Mouse (Mus musculus) embryonic facial prominence, embryonic 12.5 days (tissue): Measurements from ENCODE around the gene 1700020D05Rik. TPM values are rescaled to one million over a fixed set of nuclear protein-coding genes. Genes with fewer than 3 reads are reported as not detected.

Experiments used
- ATAC-seq: fragments of 200-750 bp; cut with Nextera tagmentation; 2 replicates; pipeline ENCODE4 v1.8.0; 2017; ENCODE audit not compliant: insufficient number of reproducible peaks, insufficient read depth, low FRiP score, low TSS enrichment
- H3K27ac ChIP-seq: fragments of 300-500 bp; sonication (generic); 2 replicates; pipeline ENCODE4 v1.5.1; 2016; ENCODE audit warnings: mild to moderate bottlenecking
- H3K27me3 ChIP-seq: fragments of 300-500 bp; sonication (generic); 2 replicates; pipeline ENCODE4 v1.6.1; 2016; ENCODE audit warnings: mild to moderate bottlenecking, moderate library complexity
- H3K36me3 ChIP-seq: fragments of 300-500 bp; sonication (generic); 2 replicates; pipeline ENCODE4 v1.6.1; 2016; ENCODE audit warnings: mild to moderate bottlenecking
- H3K4me1 ChIP-seq: fragments of 300-500 bp; sonication (generic); 2 replicates; pipeline ENCODE4 v1.6.1; 2016
- H3K4me2 ChIP-seq: fragments of 300-500 bp; sonication (generic); replicated peaks from 2 replicates; pipeline ENCODE4 v1.6.1; 2016; ENCODE audit warnings: mild to moderate bottlenecking, moderate library complexity
- H3K4me3 ChIP-seq: fragments of 300-500 bp; sonication (generic); 2 replicates; pipeline ENCODE4 v1.5.1; 2016; ENCODE audit warnings: mild to moderate bottlenecking
- H3K9ac ChIP-seq: fragments of 300-500 bp; sonication (generic); 2 replicates; pipeline ENCODE4 v1.6.1; 2016; ENCODE audit warnings: mild to moderate bottlenecking, moderate library complexity
- H3K9me3 ChIP-seq: fragments of 300-500 bp; sonication (generic); 2 replicates; pipeline ENCODE4 v1.6.1; 2016; ENCODE audit warnings: mild to moderate bottlenecking, moderate library complexity
- WGBS: fragments of 180-500 bp; shearing (Covaris S2); methylation state at CpG from one replicate; pipeline ENCODE4 v1.1.7; 2016; 5-methylcytosine and 5-hydroxymethylcytosine counted together
- polyA plus RNA-seq: library from polyadenylated mRNA; unstranded; fragments of >200 nt; fragmentation: Nextera tagmentation; extraction: Ambion mirVana; gene quantifications from 2 replicates; pipeline ENCODE4 v1.2.1, GENCODE M21; 2016

The 1700020D05Rik gene
- 0.15 TPM in 1 of 2 replicates, not detected in the other for polyA plus RNA-seq

- no peaks in the 10 kb centered on the region for H3K9me3 ChIP-seq
- no peak within 1 kb of the TSS for H3K4me3 ChIP-seq
- H3K4me2 ChIP-seq, result no peak within 1 kb of the TSS
- no peaks in the 10 kb centered on the region for H3K27me3 ChIP-seq
- H3K27ac ChIP-seq, result no peak within 1 kb of the TSS
- H3K36me3 ChIP-seq, result no peaks in the 10 kb centered on the region
- 46% methylated on average over 17 of the region's 17 CpGs for WGBS
- no peaks in the 10 kb centered on the region for H3K4me1 ChIP-seq
- no peak within 1 kb of the TSS for H3K9ac ChIP-seq
- no peak for ATAC-seq
Observed at GRCm38 (mm10) chr19:5503687-5504086, at the start of gene 1700020D05Rik. Gene 1700020D05Rik, minus strand, starts transcription at chr19:5503787.

- H3K9ac ChIP-seq, result no peak overlapping the region
- WGBS, result 76% methylated on average over 4 of the region's 4 CpGs
- no peak overlapping the region for H3K27ac ChIP-seq
- ATAC-seq, result no peak
- H3K9me3 ChIP-seq, result no peaks in the 10 kb centered on the region
- H3K4me2 ChIP-seq, result no peak overlapping the region
- H3K36me3 ChIP-seq, result no peaks in the 10 kb centered on the region
- H3K4me1 ChIP-seq, result no peaks in the 10 kb centered on the region
- 0 out of 2 replicates have a peak, but pooled peaks cover 3% of the 10 kb centered on the region for H3K27me3 ChIP-seq
- no peak overlapping the region for H3K4me3 ChIP-seq
Observed at GRCm38 (mm10) chr19:5547471-5548056, 44.0 kb upstream of the 1700020D05Rik start.

- Histone ChIP-seq H3K4me1 (no peaks in the 10 kb centered on the region), H3K4me3 (no peak overlapping the region), H3K9me3 (no peaks in the 10 kb centered on the region), H3K9ac (no peak overlapping the region), H3K27me3 (0 out of 2 replicates have a peak, but pooled peaks cover 3% of the 10 kb centered on the region), H3K36me3 (no peaks in the 10 kb centered on the region), H3K4me2 (no peak overlapping the region), H3K27ac (no peak overlapping the region)
- no peak for ATAC-seq
- 56% methylated on average over 11 of the region's 11 CpGs for WGBS
Observed at GRCm38 (mm10) chr19:5544031-5544430, 40.4 kb upstream of the 1700020D05Rik start.

- Histone ChIP-seq H3K27ac (no peak overlapping the region), H3K4me2 (no peak overlapping the region), H3K36me3 (no peaks in the 10 kb centered on the region), H3K4me3 (no peak overlapping the region), H3K27me3 (0 out of 2 replicates have a peak, but pooled peaks cover 3% of the 10 kb centered on the region), H3K9ac (no peak overlapping the region), H3K4me1 (no peaks in the 10 kb centered on the region), H3K9me3 (no peaks in the 10 kb centered on the region)
- 89% methylated on average over 9 of the region's 9 CpGs for WGBS
- ATAC-seq, result no peak
Observed at GRCm38 (mm10) chr19:5543362-5543761, 39.8 kb upstream of the 1700020D05Rik start.

GRCm38 (mm10) chr19:5538786-5539185, 35.2 kb upstream of the 1700020D05Rik start:
- Histone ChIP-seq H3K36me3 (no peaks in the 10 kb centered on the region), H3K4me2 (no peak overlapping the region), H3K4me3 (no peak overlapping the region), H3K9ac (no peak overlapping the region), H3K27ac (no peak overlapping the region), H3K9me3 (no peaks in the 10 kb centered on the region), H3K4me1 (no peaks in the 10 kb centered on the region), H3K27me3 (0 out of 2 replicates have a peak, but pooled peaks cover 4% of the 10 kb centered on the region)
- 61% methylated on average over 8 of the region's 8 CpGs for WGBS
- ATAC-seq, result no peak

GRCm38 (mm10) chr19:5532520-5532919, 28.9 kb upstream of the 1700020D05Rik start:
- Histone ChIP-seq H3K4me3 (no peak overlapping the region), H3K27me3 (0 out of 2 replicates have a peak, but pooled peaks cover 13% of the 10 kb centered on the region), H3K9ac (no peak overlapping the region), H3K36me3 (no peaks in the 10 kb centered on the region), H3K9me3 (no peaks in the 10 kb centered on the region), H3K4me1 (peaks cover 8% of the 10 kb centered on the region), H3K4me2 (no peak overlapping the region), H3K27ac (no peak overlapping the region)
- WGBS, result 70% methylated on average over 8 of the region's 8 CpGs
- no peak for ATAC-seq

GRCm38 (mm10) chr19:5530138-5530524, 26.5 kb upstream of the 1700020D05Rik start:
- Histone ChIP-seq H3K27ac (no peak overlapping the region), H3K4me3 (no peak overlapping the region), H3K9me3 (no peaks in the 10 kb centered on the region), H3K4me2 (no peak overlapping the region), H3K4me1 (peaks cover 8% of the 10 kb centered on the region), H3K36me3 (no peaks in the 10 kb centered on the region), H3K9ac (no peak overlapping the region), H3K27me3 (0 out of 2 replicates have a peak, but pooled peaks cover 8% of the 10 kb centered on the region)
- no peak for ATAC-seq
- WGBS, result 57% methylated on average over 7 of the region's 7 CpGs

- WGBS, result 10% methylated on average over 20 of the region's 20 CpGs
- Histone ChIP-seq H3K4me1 (peaks cover 8% of the 10 kb centered on the region), H3K27me3 (0 out of 2 replicates have a peak, but pooled peaks cover 8% of the 10 kb centered on the region), H3K9me3 (no peaks in the 10 kb centered on the region), H3K4me2 (peak overlapping the region; percentile 43), H3K36me3 (no peaks in the 10 kb centered on the region), H3K4me3 (no peak overlapping the region), H3K9ac (no peak overlapping the region), H3K27ac (no peak overlapping the region)
- ATAC-seq, result peak; percentile 89
Observed at GRCm38 (mm10) chr19:5529325-5530137, 25.9 kb upstream of the 1700020D05Rik start.

GRCm38 (mm10) chr19:5525204-5525603, 21.6 kb upstream of the 1700020D05Rik start:
- Histone ChIP-seq H3K9ac (no peak overlapping the region), H3K36me3 (no peaks in the 10 kb centered on the region), H3K4me2 (no peak overlapping the region), H3K27ac (no peak overlapping the region), H3K4me3 (no peak overlapping the region), H3K4me1 (peaks cover 8% of the 10 kb centered on the region), H3K27me3 (no peaks in the 10 kb centered on the region), H3K9me3 (no peaks in the 10 kb centered on the region)
- ATAC-seq, result no peak
- 68% methylated on average over 5 of the region's 5 CpGs for WGBS

- Histone ChIP-seq H3K4me2 (no peak overlapping the region), H3K27me3 (no peaks in the 10 kb centered on the region), H3K27ac (no peak overlapping the region), H3K4me3 (no peak overlapping the region), H3K9me3 (no peaks in the 10 kb centered on the region), H3K36me3 (no peaks in the 10 kb centered on the region), H3K9ac (no peak overlapping the region), H3K4me1 (no peaks in the 10 kb centered on the region)
- WGBS, result 78% methylated on average over 3 of the region's 3 CpGs
- ATAC-seq, result no peak
Observed at GRCm38 (mm10) chr19:5518721-5519120, 15.1 kb upstream of the 1700020D05Rik start.

- no peak overlapping the region for H3K27ac ChIP-seq
- no peak overlapping the region for H3K4me2 ChIP-seq
- no peaks in the 10 kb centered on the region for H3K36me3 ChIP-seq
- H3K9ac ChIP-seq, result no peak overlapping the region
- no peak for ATAC-seq
- no peaks in the 10 kb centered on the region for H3K4me1 ChIP-seq
- no peak overlapping the region for H3K4me3 ChIP-seq
- H3K27me3 ChIP-seq, result no peaks in the 10 kb centered on the region
- H3K9me3 ChIP-seq, result no peaks in the 10 kb centered on the region
- WGBS, result 81% methylated on average over 8 of the region's 8 CpGs
Observed at GRCm38 (mm10) chr19:5516906-5517505, 13.4 kb upstream of the 1700020D05Rik start.
